Mouse (Mus musculus): ENCODE data around the gene Casp7.
A peak's percentile ranks its signal among the peaks of the same experiment; 100 is the strongest.

Gene Casp7

DNA sequence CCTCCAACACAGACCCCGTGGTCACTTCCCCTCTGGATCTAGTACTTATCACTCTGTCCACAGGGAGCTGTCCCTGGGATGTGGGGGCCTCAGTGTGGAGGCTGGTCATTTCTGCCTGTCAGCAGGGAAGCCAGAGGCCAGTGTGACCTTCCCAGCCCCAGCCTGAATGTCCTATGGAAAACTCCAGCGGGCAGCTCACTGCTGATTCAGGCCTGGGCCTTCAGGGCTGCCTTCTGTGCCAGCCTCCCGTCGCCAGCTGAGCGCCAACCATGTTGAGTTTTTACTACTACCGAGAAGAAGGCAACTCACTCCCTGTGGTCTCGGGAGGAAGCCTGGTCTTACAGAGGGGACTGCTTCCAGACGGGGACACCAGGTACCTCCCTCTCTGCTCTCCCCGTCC lies 28.6 kb downstream of the Casp7 start:
- DNase-seq = no peak

DNA sequence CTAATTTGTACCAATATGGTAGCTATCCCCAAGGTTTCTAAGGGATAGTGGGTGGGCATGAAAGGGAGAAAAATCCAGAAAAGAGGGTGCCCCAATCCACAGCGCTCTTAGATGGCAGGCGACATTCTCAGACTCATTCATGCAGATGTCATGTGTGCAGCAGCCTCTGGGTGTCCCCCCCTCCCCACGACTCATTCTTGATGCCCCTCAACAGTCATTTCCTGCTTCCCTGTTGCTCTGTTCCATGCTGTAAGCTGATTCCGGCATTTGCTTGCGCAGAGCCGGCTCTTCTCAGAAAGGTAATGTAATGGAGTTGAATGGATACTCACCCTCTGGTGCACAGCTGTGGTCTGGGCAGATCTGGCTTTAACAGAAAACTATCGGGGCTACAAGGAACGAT lies 33.4 kb downstream of the Casp7 start:
- no peak for DNase-seq

DNA sequence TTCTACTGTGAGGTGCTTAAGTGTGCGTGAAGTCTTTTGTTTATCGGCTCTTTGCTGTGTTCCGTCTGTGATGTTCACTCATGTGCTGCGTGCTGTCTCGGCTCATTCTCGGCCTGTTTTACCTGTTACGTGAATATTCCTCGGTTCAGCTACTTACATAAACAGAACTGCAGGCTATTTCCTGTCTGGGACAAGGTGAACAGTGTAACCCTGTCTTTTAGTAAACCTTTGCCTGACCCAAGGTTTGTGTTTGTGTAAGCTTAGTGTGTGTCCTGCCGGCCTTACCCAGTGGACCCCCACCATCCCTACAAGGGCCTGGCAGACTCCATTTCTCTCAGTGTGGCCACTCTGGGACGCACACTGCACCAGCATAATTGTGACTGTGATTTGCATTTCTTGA lies 35.8 kb downstream of the Casp7 start:
- no peak for DNase-seq

GRCm38 (mm10) chr19:56433581-56433980 lies 36.7 kb downstream of the Casp7 start:
- DNase-seq = no peak

DNA sequence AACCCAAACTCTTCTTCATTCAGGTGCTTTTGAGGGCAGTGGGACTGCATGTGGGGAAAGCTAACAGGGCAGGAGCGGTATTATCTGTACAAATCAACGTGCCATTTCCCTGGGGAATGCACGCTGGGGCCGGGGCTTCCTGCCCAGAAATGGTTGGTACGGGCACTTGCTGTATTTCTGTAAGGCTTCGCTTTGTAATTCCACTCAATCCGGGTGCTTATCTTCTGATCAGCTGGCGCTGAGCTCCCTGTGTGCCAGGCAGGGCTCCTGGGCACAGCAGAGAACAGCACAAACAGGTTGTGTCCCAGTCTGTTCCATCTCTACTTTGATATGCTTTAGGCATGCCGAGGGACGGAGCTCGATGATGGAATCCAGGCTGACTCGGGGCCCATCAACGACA lies 39.5 kb downstream of the Casp7 start:
- peak; percentile 42 to 44 for DNase-seq

DNA sequence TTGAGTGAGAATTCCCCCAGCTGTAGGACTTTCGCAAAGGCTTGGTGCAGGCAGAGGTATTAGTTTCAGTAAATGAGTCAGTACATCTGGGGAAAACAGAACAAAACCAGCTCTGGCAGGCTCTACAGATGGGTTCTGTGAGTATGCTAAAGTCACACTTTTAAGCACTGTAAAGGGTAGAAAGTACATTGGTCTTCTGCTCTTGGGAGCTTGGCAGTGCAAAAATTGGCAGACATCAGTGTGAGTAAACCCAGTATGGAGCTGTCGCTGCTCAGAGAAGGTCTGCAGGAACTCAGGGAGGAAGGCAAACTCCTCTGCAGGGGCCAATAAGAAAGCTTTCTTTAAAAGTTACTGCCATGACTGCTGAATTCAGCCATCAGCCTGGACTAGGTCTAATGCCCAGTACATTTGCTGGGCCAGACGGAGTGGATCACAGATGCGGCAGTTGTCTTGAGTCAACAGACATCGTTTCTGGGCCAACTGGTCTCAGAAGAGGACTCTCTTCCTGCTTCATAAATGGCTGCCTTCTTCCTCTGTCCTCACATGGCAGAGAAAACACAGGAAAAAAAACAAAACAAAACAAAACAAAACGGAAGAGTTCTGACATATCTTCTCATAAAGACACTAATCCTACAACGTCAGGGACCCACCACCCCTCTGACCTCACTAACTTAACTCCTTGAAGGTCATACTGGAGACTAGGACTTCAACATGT lies 41.6 kb downstream of the Casp7 start:
- no peak for DNase-seq

GRCm38 (mm10) chr19:56439072-56439434 lies 42.1 kb downstream of the Casp7 start:
- no peak for DNase-seq

- DNase-seq = no peak
Measured at GRCm38 (mm10) chr19:56443445-56443844, 46.5 kb downstream of the Casp7 start.

DNA sequence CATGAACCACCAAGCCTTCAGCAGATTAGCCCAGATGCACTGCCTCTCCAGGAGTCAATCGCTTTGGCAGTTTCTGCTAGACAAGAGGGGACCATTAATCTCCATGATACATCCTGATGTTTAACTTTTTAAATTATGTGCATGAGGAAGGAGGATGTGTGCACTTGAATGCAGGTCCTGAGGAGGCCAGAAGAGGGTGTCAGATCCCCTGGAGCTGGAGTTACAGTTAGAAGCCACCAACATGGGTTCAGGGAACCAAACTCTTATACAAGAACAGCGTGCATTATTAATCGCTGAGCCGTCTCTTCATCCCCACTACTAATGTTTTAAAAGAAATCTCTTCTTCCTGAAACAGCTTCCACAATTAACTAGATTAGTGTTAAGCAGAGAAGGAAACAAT lies 51.9 kb downstream of the Casp7 start:
- DNase-seq = no peak

DNA sequence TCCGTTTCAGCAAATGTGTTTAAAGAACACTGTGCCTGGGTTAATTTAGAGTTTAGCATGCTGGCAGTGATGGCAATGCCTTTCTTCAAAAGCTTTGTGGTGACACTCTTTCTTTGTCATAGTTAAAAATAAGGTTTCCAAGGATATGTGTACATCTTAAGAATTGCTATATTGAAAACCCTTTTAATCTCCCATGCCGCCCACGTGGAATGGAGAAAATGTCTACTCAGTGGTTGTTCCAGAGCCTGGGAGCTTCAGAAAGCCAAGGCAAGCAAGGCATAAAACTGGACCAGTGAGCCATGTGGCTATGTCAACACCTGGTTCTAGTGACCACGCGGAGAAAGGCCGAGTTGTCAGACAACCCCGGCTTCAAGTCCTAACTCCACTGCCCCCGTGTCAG lies 52.6 kb downstream of the Casp7 start:
- DNase-seq = no peak

- no peak for DNase-seq
Measured at GRCm38 (mm10) chr19:56450892-56451291, 54.0 kb downstream of the Casp7 start.

DNA sequence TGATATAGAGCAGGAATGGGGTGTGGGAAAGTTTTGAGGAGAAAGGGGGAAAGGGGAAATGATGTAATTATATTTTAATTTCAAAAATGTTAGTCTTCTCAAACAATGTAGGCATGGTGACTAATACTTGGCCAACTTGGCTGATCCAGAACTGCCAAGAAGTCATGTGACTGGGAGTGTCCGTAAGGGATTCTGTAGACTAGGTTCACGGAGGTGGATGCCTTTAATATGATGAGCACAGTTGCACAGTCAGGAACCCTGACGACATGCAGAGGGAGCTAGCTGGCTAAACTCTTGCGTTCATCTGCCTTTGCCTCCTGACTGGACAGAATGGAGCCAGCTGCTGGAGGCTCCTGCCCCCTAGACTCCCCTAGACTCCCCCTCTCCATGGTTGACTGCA lies 54.9 kb downstream of the Casp7 start:
- DNase-seq = no peak

- no peak for DNase-seq
Measured at GRCm38 (mm10) chr19:56452421-56452820, 55.5 kb downstream of the Casp7 start.

- no peak for DNase-seq
Measured at GRCm38 (mm10) chr19:56454862-56455261, 57.9 kb downstream of the Casp7 start.

DNA sequence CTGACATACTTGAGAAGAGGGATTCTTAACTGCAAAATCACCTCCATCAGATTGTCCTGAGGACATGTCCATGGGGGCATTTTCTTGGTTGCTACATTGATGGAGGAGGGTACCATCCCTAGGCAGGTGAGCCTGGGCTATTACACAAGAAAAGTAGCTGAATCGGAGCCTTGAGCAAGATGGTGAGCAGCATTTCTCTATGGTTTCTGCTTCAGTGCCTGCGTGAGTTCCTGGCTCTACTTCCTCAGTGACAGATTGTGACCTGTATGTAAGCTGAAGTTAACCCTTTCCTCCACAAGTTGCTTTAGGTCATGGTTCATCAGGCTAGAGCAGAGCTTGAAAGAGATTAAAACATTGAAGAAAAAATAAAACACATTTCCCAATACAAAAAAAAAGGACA lies 58.4 kb downstream of the Casp7 start:
- DNase-seq = peak; percentile 51 to 58

DNA sequence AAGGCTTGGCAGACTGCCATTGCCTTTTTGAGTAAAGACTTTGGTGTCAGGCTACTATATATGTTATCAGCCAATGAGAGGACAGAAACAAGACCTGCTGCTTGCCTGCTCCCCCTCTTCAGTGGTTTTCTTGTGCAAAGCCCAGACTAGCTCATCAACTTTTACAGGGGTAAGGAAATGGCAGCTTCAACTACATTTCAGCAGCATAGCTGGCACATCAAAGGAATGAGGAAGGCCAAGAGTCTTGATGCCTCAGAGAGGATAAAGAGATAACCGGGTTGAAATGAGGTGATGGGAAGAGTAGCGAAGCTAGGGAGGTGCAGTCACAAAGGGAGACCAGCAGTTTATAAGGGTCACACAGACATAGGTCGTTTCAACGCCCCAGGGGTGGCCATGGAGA lies 60.6 kb downstream of the Casp7 start:
- no peak for DNase-seq

- peak; percentile 17 to 24 for DNase-seq
Measured at GRCm38 (mm10) chr19:56459154-56460050, 62.5 kb downstream of the Casp7 start.

DNA sequence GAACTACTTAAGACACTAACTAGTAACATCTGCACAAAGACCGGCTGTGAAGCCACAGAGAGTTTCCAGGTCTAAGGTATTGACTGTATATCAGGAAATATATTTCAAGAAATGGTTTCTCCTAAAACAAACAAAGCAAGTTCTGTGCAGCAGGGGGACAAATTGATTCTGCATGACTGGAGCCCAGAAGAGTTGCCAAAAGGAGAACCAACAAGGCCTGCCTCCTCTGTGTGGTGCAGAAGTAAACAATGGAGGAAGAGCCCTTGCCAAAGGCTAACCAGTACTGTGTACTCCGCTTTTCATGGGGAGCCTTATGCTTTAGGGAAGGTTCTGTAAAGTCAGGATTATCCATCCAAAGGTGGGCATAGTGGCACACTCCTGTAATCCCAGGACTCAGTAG lies 63.3 kb downstream of the Casp7 start:
- DNase-seq = peak in 1 of 2 experiments; percentile 7

DNA sequence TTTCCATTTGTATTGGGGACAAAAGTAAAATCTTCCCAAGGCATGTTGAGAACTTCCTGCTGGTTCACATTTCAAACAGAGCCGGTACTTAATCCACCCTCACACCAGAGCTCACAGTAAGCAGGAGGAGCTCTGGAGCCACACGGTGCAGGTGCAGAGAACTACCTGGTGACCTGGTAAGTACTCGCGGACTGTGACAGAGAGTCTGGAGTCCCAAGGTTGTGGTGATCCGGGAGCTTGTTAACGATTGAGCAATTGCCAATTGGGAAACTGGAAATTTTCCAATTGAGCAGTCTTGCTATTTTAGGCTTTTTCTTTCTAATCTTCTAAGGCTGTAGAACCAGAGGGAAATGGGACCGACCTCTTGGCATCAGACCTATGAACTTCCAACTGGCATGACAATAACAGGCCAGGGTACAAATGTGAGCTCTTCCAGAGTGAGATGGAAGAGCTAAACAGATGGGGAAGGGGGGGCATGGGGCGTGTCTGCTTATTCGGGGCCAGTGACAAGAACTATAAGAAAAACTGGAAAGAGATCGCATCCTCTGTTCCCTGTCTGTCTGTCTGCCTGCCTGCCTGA lies 64.7 kb downstream of the Casp7 start, which contains the start of gene Plekhs1:
Plekhs1 (plus strand) TSS at position 119 of the 580 bp plus-strand sequence.
- DNase-seq = no peak

GRCm38 (mm10) chr19:56462786-56463185 lies 65.9 kb downstream of the Casp7 start:
- no peak for DNase-seq

- no peak for DNase-seq
Measured at GRCm38 (mm10) chr19:56466486-56466885, 69.6 kb downstream of the Casp7 start.

- DNase-seq = no peak
Measured at GRCm38 (mm10) chr19:56470286-56471020, 73.5 kb downstream of the Casp7 start.

DNA sequence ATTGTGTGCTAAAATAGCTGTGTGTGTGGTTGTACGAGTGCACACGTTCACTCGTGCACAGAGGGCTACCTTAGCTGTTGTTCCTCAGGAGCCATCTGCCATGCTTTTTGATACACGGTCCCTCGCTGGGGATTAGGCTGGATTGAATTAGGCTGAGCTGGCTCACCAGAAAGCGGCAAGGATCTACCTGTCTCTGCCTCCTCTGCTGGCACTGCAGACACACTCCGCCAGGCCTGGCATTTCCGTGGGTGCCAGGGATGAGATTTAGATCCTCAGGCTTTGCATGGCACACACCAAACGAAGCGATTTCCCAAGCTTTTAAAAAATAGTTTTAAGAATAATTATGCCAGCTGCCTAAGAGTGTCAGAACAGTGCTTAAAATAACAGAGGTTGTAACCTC lies 75.0 kb downstream of the Casp7 start:
- DNase-seq = no peak

All from cerebellum, adult 18-20 months (tissue).